Mouse (Mus musculus) hindlimb bud, embryonic 11.5 days (tissue): ENCODE measurements around the gene Nemp1.
A peak's percentile ranks its signal among the peaks of the same experiment; 100 is the strongest.

Source experiments
- DNase-seq: peaks from one replicate; pipeline ENCODE4 v3.0.0-alpha.2; 2012; ENCODE audit warnings: low read depth, low spot score; ENCODE audit errors: extremely low spot score

Gene Nemp1

DNA sequence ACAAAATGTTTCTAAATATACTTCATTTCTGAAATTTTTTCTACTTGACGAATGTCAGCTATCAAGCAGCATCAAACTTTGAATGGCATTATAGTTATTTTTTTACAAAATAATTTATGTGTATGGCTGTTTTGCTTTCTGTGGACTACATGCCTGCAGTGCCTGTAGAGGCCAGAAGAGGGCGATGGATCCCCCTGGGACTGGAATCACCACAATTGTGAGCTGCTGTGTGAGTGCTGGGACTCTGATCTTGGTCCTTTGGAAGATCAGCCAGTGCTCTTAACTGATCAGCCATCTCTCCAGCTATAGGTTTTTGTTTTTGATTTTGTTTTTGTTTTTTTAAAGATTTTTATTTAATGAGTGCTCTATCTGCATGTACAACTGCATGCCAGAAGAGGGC, 4.6 kb downstream of the Nemp1 start:
- no peak for DNase-seq

DNA sequence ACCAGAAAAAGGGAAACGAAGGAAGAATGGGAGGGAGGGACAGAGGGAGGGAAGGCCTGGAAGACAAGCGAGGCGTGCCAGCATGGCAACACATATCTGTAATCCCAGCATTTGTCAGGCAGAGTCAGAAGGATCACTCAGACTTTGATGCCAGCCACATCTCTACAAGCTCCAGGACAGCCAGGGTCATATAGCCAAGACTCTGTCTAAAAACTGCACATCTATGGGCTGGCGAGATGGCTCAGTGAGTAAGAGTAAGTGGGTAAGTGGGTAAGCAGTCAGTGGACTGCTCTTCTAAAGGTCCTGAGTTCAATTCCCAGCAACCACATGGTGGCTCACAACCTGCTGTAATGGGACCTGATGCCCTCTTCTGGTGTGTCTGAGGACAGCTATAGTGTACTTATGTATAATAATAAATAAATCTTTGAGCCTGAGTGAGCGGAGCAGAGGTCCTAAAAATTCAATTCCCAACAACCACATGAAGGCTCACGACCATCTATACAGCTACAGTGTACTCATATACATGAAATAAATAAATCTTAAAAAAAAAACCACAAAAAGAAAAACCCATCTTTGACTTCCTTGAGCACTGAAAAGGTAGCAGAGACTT, 7.5 kb downstream of the Nemp1 start:
- DNase-seq, result no peak

DNA sequence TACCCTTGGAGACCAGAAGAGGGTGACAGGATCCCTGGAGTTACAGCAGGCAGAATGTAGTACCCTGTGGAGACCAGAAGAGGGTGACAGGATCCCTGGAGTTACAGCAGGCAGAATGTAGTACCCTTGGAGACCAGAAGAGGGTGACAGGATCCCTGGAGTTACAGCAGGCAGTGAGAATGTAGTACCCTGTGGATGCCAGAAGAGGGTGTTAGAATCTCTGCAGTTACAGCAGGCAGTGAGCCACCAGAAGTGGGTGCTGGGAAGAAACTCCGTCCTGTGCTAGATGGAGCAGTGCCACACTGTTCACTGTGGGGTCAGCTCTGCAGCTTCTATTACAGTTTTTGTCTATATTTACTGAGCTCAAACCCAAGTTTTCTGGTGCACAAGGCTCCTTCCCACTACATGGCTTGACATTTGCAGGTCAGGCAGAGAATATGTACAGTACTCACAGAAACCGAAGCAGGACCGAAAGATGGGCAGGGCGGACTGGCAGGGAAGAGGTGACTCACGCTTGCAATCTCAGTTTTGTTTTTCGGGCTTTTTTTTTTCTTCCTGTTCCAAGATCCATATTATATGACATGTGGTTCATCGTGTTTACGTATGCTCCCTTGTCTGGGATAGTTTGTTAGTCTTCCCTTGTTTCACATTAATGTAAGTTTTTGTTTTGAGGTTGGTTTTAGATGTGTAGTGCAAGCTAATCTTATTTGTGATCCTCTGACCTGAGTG, 8.3 kb downstream of the Nemp1 start:
- no peak for DNase-seq

DNA sequence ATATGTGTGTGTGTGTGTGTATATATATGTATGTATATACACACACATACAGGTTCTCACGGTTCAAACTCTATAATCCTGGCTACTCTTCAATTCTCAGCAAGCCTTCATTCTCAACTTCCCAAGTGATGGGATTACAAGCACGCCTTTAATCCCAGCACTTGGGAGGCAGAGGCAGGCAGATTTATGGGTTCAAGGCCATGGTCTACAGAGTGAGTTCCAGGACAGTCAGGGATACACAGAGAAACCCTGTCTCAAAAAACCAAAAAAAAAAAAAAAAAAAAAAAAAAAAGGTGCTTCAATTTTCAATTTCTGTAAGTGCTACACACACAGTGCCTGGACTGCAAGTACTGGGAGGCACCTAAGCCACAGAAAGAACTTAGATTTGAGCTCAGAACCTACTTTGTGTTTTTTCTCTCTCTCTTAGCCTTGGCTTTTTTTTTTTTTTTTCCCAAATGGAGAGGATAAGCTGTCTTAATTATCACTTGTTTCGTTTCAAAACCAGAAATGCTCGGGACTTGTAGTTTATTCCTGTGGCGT, 9.2 kb downstream of the Nemp1 start:
- no peak for DNase-seq

DNA sequence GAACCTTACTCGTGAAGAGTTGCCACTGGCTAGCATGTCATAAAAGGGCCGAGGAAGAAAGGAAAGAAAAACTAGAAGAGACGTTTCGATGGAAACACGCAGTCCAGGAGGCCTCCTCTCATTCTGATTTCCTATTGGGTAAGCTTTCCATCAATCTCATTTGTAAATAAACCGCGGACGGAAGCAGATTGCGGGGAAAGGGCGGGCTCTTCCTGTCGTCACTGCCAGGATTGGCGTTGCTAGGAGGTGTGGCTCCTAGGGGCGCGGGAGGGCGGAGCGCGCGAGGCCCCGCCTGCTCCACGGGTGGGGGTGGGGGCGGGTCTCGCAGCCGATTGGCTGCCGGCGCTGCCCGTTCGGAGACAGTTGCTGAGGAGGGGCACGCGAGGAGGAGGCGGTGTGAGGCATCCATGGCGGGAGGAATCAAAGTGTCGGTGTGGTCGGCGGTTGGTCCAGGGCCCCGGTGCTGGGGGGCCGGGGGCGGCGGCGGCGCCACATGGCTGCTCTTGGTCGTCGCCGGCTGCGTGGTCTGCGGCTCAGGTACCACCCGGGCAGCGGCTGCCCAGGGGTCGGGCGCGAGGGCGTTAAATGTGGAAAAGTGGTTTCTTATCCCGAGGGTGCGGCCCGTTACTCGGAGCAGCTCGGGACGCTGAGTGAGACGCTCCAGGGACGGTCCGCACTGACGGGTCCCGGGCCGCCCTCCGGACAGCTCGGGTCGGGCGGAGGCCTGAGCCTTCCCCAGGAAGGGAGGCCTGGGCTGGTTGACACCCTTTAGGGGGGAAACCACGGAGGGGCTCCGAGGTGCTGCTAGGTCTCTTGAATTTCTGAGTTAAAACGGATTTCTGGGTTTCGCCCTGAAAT, 10.2 kb downstream of the Nemp1 start:
- DNase-seq, result peak; percentile 99

DNA sequence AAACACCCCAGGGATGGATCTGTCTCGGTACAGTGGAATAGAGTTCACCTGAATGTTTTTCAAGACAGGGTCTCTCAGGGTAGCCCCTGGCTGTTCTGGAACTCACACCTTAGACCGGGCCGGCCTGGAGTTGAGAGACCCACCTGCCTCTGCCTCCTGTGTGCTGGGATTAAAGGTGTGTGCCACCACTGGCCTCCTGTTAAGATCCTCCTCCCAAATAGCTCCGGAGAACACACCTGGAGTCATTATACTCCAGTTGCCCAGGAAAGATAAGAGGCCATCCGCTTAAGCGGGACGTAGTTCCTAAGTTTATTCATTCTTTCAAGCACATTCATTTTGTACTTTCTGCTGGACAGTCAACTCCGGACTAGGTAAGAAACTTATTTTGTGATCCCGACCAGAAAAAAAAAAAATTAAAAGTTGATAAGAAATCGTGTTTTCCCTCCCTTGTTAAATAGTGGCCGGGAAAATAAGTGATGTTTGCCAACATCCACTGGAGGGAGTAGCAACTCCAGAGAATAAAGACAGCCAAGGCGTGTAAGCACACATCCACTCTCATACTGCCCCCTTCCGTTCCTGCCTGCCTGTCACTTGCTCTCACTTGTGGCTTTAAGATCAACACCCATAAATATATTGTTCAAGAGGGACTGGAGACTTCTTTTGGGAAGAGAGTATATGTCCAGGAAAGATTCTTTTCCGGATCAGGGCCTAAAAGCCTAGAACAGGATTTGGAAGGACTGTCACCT, 11.1 kb downstream of the Nemp1 start:
- DNase-seq, result no peak

DNA sequence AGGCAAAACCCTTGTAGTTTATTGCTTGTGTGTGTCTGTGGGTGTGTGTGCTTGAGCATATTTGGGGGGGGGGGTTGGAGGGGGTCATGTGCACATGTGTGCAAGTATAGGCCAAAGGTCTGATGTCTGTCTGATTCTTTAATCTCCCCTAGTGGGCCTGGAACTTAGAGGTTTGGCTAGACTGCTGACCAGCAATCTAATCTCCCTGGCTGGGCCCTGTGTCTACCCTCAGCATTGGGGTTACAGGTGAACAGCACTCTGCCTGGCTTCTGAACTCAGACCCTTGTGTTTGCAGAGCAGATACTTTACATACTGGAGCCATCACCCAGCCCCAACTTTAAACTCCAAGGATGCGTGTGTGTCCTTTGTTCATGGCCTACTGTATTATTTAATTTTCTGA, 12.5 kb downstream of the Nemp1 start:
- no peak for DNase-seq

DNA sequence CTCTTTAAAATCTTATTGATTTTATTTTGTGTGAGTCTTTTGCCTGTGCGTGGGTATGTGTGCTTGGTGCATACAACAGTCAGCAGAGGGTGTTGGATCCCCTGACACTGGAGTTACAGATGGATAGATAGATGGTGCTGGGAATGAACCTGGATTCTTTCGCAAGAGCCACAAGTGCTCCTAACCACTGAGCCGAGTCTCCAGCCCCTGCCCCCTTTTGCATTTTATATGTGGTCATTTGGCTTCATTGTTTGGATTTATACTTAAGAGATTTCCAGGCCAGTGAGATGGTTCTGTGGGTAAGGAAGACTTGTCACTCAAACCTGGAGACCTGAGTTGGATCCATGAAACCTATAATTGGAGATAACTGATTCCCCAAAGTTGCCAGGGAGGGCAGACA, 13.2 kb downstream of the Nemp1 start:
- DNase-seq, result no peak

DNA sequence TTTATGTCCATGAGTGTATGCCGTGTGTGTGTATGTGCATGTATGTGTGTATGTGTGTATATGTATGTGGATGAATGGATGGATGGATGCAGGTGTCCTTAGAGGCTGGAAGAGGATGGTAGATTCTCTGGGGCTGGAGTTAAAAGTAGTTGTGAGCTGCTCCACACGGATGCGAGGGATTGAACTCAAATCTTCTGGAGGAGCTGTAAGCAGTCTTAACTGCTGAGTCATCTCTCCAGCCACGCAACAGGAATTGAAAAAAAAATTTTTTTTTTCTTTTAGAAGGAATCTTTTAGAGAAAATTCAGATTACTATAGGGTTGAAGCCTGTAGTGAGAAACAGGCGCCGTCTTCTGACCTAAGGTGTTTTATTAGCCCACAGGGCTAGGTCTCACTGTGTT, 16.2 kb downstream of the Nemp1 start:
- no peak for DNase-seq

DNA sequence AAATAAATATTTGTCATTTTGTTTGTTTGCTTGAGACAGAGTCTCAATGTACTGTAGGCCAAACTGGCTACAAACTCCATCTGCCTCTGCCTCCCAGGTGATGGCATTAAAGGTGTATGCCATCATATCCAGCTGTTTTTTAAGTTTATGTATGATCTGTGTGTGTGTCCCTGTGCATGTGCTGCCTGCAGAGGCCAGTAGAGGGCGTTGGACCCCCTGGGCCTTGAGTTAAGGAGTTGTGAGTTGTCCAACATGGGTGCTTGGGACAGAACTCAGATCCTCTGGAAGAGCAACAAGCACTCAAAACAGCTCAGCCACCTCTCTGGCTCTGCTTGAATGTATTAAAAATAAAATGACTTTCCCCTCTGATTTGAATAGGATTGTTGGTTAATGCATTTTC, 24.4 kb downstream of the Nemp1 start:
- no peak for DNase-seq

DNA sequence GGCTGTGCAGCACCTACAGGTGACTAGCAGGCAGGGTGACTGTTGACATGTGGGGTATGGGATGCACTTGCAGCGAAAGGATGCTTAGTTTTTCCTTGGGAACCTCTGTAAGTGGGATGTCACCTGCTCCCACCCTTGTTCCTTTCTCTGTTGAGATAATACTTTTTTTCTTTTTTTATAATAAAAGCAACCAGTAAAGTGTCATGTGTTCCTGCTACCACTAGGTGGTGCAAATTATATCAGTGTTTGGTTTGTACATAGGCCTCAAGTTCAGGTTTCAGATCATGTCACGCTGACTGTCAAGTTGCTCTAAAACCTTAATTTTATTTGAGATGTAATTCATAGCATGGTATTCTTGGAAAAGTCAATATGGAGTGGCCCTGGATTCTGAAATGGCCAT, 27.9 kb downstream of the Nemp1 start:
- no peak for DNase-seq

DNA sequence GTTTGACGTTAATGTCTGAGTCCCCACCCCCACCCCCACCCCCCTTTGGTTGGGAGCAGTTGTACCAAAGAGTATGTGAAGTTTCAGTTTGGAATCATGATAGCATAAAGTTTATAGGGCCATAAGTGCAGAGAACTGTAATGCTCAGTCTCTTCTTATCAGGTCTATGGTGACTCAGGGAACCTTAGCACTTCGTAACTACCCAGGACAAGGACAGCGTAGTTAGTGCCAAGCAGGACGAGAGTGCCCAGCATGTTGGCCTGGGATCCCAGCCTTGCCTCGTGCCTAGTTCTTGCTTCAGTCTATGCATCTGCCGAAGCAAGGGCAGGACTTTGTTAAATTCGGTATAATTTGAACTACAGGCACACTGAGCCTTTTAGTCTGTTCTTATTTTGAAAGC, 29.1 kb downstream of the Nemp1 start:
- DNase-seq, result no peak

DNA sequence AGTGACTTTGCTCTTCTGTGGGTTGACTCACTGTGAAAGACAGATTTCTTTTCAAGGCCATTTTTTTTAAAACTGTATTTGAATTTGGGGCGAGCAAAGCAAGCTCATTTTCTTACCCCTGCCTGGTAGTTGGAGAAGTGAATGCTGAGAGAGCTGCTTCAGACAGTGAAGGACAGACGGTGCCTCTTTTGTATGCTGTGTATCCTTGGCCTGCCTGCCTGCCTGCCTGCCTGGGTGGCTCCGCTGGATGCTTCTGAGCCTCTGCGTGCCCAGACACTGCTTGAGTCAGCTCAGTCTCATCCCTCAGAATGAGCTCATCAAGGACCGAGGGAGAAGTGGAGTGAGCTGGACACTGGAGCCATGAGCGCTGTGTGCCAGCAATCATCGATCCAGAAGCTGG, 32.3 kb downstream of the Nemp1 start:
- DNase-seq, result no peak

DNA sequence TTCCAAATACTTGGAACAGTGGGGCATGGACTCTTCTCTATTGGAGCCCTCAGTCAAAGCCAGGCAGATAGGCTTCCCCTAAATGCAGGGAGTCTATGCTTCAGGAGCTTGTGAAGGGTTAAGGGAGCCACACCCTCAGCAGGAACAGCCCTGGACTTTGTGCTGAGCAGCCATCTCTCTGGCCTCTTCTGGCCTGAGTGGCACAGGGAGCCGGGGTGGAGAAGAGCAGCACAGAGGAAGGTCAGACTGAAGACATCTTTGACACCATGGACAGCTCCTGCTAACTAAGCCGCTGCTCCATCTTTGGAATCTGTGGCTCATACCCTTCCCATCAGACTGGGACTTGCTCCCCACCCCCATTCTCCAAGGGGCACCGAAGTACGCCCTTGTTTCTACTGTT, 36.6 kb downstream of the Nemp1 start:
- DNase-seq, result no peak

DNA sequence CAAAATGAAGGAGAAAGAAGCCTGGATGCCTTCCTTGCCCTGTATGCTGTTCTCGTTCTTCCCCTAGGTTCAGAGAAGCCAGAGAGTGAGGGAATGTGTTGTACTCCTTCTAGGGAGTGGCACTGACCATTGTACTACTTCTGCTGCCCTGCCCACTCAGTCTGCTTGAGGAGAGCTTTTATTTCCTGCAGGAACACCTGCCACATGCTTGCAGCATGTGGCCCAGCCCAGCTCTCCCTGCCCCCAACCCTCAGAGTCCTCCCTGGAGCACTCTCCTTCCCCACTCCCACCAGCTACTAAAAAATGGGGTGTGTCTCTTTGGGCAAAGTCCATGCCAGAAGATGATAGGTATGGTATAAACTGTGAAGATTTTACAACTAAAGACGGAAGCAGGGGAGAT, 37.6 kb downstream of the Nemp1 start:
- DNase-seq, result no peak

DNA sequence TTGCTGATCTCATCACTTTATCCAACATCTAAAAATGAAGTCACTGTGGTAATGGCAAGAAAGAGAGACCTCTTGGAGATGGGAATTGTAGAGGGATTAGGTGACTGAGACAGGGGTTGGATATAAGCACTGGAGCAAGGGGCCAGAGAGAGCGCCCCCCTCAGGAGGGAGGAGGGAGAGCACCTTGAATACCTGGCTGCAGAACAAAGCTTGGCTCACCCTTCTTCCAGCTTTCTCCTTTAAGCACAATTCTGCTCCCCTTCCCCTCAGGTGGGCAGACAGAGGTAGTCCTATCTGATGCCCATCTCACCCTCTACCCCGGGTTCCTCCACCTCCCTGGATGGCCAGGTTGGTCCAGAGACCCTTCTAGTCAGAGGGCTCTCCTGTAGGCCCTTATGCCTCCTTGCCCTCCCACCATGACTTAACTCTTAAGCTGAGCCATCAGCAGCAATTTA, 38.1 kb downstream of the Nemp1 start, which contains the start of gene Myo1a:
TSS of gene Myo1a (plus strand) at position 405 of the 455 bp plus-strand sequence.
- no peak for DNase-seq

DNA sequence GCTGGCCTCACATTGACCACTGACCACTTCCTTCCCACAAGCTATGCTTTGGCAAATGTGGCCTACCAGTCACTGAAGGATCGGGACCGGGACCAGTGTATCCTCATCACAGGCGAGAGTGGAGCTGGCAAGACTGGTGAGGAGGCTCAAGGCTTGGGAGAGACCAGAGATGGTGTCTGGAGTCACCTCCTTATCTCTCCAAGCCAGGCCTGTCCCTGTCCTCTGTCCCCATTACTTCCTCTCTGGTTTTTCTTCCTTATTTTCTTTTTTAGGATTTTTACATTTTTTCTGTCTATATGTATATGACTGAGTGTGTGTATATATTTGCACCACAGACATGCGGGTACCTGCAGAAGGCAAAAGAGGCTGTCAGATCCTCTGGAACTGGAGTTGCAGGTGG, 39.1 kb downstream of the Nemp1 start:
- DNase-seq, result no peak

DNA sequence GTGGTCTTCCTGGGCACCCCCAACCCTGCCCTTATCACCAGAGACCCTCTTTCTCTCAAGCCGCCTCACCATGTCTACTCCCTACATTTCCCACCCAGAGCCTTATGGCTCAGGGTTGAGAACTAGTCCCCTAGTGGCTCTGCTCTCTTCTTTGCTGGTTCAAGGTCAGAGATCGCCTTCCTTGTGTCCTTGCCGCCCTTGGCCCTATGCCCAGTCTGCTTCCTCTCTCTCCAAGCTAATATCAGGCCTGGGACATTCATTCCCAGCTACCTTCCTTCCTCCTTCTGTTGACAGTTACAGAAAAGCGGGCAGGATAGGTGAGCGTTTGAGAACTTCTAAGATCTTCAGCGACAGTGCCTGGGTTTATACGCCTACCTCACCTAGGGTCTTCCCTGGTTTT, 41.0 kb downstream of the Nemp1 start:
- DNase-seq, result no peak

DNA sequence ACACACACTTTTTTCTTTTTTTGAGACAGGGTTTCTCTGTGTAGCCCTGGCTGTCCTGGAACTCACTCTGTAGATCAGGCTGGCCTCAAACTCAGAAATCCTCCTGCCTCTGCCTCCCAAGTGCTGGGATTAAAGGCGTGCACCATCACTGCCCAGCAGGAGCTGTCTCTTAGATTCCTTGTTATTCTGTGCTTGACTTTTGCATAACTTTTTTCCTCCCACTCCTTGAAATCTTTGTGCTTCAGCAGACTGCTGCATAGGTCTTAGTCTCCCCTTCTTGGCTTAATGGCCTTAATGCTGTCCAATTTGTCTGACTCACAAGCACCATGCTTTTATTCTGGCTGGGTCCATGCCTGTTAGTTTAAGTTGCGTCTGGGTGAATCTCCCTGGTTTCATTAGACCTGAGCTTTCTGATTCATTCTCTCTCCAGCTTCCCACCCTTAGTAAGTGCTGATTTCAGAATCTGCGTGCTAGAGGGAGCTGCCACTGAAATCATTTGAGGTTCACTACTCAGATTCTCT, 42.2 kb downstream of the Nemp1 start:
- DNase-seq, result no peak

DNA sequence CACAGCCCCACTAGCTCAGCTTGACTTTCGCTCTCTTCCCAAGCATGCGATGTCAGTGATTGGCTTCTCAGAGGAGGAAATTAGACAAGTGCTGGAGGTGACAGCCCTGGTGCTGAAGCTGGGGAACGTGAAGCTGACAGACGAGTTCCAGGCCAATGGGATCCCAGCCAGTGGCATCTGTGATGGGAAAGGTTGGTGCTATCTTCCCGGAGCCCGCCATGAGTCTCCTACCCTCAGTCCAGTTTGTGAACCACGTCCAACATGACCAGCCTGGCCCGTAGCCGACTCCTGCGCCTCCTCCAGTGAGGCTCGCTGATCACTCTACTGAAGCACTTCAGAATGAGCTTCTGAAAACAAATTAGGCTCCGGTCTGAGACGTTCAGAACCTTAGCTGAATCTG, 43.6 kb downstream of the Nemp1 start:
- DNase-seq, result no peak

DNA sequence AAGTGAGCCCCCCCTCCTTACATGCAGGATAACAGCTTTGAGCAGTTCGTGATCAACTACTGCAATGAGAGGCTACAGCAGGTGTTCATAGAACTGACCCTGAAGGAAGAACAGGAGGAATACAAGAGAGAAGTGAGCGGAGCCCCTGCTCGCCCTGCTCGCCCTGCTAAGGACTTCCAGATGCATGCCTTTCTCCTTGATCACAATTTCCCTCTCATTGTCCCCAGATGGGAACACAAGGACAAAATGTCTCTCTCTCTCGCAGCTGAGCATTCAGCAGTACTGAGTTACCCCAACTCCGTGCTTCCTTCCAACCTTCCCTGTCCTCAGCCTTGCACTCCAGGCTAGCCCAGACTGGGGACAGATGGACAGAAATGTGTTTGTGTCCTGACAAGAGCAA, 46.0 kb downstream of the Nemp1 start:
- peak; percentile 18 for DNase-seq
